Mouse (Mus musculus) thymus, adult 18-20 months (tissue): ENCODE results near the gene Pnpla6.

Experiments used
- DNase-seq, 2 experiments: peaks; one replicate each; pipeline ENCODE4 v3.0.0; 2022; ENCODE audit warnings: mixed read lengths in 2 of 2

The Pnpla6 gene

DNA sequence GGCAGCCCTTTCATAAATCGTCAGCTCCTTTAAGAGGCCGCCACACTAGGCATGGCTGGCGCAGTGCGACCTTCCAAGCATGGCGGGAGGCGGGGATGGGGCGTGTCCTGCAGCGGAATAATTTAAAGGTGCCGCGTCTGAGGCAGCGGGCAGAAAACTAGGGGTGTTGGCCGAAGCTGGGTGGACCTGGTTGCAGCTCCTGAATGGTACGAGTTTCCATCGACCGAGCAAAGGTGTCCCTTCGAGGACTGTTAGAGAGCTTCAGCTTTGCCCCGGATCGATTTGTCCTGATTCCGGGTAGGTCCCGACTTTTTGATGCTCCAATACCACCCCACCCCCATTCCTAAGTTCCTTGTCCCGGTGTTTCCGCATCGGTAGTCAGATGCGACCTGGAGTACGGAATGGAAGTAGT lies at the start of gene Pnpla6:
Gene Pnpla6 (plus strand): TSS at position 125 of the 412 bp plus-strand sequence.
- DNase-seq: peak; percentile 72 to 81

DNA sequence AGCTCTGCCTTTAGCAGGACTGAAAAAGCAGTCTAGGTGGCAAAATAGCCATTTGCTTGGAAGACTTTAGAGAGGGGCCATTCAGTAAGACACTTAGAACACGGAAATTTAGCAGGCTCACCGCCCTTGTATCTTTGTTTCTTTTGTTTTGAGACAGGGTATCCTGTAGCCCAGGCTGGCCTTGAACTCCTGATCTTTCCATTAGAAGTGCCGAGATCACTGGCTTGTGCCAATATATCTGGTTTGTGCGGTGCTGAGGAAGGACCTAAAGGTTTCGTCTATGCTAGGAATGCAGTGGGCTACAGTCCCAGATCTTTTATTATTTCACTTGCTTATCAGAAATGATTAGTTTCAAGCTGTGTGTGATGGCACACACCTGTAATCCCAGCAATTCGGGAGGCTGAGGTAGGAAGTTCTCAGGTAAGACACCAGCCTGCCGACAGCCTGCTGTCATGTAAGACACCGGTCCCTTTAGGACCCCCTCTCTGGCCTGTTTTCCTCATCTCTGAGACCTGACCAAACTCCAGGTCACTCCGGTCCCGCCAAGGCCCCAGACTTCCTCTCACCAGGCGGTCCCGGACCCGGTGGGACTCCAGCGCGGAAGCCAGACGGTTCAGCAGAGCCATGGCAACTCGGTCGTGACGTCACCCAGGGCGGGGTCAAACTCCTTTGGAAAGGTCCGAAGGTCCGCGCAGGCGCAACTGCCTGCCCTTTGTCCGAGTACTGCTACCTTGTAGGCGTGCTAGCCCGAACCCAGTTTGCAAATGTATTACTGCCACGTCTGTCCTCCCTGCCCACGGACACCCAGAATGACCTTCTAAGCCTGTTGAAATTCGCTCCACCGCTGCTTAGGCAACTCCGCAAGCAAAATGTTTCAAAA lies 47.9 kb upstream of the Pnpla6 start, which contains the start of gene Pex11g:
Gene Pex11g (minus strand): TSS at position 675 of the 880 bp plus-strand sequence.
- DNase-seq: peak; percentile 83 to 88

DNA sequence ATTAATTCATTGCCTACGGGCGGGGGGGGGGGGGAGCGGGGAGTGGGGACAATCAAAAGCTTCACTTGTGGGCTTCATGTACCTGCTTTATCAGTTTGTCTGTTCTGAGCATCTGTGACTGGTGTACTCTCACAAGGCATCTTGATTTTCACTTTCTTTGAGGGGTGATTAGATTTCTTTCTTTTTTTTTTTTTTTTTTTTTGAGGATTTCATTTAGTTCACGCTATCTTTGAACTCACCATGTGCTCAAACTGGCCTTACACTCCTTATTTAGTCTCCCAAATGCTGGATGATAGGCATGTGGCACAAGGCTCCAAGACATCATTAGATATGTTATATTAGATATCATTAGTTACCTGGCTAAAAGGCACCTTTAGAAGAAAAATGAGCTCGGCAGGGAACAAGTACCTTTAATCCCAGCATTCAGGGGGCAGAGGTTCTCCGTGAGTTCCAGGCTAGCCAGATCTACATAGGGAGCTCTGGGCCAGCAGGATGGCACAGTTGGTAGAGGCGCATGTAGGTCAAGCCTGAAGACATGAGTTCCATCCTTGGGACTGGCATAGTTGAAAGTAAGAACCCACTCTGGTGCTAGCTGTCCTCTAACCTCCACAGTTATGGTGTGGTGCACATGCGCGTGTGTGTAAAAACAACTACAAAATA lies 47.2 kb upstream of the Pnpla6 start:
- no peak for DNase-seq

DNA sequence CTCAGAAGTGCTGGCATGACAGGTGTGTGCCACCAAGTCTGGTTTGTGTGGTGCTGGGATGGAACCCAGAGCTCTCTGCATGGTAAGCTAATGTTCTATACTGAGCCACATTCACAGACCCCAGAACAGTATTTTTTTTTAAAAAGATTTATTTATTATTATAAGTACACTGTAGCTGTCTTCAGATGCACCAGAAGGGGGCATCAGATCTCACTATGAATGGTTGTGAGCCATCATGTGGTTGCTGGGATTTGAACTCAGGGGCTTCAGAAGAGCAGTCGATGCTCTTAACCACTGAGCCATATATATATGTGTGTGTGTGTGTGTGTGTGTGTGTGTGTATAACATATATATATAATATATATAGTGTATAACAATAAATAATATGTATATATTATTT lies 46.3 kb upstream of the Pnpla6 start:
- no peak for DNase-seq

DNA sequence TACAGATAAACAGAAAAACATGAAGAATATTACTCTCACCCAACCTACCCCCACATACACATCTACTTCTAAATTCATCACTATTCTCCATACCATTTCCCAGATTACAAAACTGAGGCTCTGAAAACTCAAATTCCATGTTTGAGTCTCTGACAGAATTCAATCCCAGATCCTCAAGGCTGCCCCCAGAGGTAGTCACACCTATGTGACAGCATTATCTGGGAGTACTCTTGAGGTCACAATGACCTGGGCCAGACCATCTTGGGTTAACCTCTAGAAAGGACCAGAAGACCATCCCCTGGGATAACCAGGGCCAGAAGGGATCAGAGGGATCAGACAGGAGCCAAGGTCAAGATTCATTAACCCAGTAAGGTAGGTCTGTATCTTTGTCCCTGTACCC lies 44.6 kb upstream of the Pnpla6 start, which contains the start of gene Tex45:
Gene Tex45 (plus strand): TSS at position 301 of the 400 bp plus-strand sequence.
- no peak for DNase-seq

DNA sequence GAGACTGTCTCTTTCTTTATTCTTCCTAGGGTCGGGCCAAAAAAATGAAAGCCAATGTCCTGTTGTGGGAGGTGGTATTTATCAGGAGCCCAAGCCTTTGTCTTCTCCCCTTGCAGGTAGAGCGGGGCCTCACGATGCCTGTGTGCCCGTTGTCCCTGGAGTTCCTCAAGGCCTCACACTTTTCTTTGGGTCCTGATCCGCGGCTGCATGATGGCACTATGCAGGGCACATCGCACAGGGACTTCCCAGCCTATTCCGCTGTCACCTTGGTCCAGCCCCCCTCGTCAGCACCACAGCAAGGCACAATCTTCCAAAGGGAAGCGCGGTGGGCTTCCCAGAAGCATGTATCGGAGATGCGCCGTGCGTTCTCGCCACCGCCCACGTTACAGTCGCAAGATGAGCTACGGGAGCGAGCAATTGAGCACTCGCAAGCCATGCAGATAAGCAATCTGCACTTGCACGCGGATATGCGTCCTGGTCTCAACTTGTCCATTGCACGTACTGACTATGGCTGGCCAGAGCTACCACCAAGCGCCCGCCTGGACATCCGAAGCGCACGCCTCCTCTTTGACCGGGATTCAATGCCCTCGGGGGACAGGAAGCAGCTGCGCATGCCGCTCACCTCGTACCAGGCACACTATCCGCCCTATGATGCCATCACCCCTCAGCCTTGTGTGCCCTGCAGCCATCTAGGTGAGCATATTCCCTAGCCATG lies 39.3 kb upstream of the Pnpla6 start:
- DNase-seq: no peak

DNA sequence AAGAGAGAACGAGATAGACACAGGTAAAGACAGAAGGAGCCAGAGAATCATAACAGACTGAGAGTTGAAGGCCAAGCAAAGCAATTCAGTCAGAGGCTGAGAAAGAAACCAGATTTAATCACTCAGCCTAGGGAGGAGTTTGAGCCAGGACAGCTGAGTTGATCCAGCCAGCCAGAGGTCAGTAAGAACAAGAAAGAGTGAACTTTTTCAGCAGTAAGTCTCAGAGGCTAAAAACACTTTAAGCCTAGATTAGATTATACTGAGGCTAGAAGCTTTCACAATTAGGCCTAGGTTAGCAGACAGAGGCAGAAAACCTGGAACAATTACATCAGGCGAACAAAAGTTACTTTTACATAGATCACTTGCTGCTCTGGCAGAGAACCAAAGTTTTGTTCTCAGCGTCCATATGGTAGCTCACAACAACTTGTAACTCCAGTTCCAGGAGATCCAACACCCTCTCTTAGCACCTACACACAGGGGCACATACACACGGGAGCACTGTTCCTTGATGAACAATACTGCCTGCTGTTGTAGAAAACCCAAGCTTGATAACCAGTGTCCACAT lies 34.9 kb upstream of the Pnpla6 start:
- no peak for DNase-seq

DNA sequence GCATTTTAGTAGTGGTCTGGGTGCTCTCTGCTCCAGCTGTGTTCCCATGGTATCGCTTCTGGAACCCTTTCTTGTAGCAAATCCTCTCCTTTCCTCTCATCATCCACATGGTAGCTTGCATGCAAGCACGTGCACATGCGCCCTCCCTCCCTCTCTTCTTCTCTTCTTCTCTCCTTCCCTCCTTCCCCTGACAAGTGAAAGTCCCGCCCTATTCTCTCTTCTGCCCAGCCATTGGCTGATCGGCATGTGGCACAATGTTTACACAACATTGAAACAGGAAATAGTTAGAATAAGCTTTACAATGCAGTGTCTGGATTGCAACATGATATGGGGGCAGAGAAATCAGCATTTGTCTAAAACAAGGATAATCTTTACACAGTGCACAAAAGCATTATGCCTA lies 33.6 kb upstream of the Pnpla6 start:
- DNase-seq: no peak

DNA sequence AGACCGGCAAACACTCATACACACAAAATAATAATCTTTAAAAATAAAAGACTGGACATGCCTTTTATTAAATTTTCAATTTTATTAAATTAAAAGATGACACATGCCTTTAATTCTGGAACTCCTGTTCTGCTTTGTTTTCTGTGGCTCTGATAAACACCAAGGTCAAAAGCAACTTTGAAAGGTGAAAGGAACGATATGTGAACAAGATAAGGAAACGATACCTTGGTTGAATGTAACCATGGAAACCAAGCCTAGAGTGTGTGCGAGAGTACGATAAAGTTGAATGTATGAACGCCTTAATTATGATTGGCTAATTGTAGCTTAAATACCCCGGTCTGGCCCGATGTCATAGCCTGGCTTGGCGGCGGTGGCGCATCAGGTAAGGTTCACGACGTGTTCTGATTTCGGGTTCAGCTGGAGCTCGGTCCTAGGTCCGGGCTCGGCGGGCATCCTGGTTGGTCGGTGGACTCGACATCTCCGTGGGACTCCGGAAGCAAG lies 32.9 kb upstream of the Pnpla6 start:
- no peak for DNase-seq

DNA sequence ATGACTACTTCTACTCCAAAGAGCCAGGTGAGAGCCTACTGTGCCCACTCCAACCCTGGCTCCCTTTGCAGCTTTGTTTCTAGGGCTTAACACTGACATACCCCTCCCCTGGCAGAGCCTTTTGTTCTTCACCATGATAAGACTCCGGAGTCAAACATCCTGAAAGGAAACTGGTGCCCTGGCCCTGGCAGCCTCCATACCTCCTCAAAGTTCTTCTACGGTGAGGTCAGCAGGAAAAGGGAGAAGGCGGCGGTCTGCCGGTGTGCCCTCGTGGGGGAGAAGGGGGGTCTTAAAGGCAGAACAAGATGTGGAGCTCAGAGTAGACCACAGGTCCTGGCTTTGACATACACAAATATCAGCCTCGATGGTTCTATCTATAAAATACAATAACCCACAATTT lies 31.6 kb upstream of the Pnpla6 start:
- DNase-seq: no peak

DNA sequence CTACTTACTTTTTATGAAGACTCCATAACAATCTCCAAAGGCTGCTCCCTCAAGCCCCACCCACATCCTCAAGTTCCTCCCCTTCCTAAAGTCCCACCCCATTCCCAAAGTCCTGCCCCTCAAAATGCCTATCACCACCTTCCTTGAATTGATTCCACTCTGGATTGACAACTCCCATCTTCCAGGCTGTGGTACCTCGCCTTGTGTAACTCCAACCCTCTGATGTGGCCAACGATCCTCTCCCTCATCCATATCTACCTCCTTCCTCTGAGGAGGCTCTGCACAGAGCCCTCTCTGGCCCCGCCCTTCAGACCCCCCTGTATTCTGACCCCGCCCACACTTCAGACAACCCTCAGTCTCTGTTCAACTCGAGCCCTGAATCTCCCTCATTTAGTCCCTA lies 30.0 kb upstream of the Pnpla6 start:
- DNase-seq: no peak

DNA sequence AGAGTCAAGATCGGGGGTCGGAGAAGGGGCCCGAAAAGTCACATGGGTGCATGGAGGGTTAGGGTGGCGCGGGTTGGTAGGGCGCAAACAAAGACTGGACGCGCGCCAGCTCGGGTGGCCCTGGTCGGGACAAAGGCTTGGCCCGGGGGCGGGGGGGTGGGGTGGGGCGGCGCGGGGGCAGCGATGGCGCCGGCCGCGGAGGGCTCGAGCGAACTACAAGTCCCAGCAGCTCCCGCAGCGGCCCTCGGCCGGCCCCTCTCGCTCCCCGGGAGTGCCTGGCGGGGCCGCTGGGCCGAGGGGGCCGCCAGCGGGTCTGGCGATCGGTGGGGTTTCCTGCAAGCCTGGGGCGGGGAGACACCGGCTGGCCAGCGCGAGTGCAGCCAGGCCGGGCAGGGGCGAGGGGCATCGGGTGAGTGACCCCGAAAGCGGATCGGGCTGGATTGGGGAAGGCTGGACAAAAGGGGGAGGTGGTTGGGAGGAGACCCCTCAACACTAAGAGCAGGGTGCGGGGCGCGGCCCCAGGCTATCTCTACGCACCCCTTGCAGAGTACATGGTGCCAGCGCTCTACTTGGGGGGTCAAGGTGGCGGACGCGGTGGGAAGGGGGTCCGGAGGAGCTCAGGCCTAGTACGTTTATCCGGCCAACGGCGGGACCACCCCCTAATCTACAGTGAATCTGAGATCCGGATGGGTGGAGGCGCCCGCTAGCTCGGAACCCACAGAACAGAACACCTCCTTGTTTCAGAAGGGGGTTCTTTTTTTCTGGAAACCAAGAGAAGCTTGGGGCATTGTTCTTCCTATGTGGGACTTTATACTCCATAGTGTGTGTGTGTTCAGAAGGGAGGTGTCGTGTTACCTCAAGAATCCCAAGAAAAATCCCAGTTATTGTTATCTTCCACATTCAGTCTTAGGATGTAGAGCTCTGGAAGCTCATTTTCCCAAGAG lies 22.0 kb upstream of the Pnpla6 start, which contains the start of gene Zfp358:
Gene Zfp358 (plus strand): TSS at position 238 of the 944 bp plus-strand sequence.
- DNase-seq: peak; percentile 51 to 59

DNA sequence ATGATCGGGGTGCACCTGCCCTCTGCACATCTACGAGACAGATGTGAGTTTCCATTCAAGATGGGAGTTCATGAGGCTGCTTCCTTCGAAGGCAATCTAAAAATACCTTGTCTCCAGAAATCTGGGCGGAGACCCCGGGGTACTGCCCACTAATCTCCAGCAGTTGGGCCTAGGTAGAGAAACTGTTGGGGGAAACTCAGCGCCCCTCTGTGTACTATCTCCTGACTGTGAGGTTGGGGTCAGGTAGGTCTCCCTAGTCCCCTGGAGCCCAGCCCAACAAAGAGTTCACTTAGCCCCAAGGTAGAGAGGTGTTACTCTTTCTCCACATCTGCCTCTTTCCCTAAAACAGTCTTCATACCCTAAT lies 21.4 kb upstream of the Pnpla6 start:
- DNase-seq: no peak

DNA sequence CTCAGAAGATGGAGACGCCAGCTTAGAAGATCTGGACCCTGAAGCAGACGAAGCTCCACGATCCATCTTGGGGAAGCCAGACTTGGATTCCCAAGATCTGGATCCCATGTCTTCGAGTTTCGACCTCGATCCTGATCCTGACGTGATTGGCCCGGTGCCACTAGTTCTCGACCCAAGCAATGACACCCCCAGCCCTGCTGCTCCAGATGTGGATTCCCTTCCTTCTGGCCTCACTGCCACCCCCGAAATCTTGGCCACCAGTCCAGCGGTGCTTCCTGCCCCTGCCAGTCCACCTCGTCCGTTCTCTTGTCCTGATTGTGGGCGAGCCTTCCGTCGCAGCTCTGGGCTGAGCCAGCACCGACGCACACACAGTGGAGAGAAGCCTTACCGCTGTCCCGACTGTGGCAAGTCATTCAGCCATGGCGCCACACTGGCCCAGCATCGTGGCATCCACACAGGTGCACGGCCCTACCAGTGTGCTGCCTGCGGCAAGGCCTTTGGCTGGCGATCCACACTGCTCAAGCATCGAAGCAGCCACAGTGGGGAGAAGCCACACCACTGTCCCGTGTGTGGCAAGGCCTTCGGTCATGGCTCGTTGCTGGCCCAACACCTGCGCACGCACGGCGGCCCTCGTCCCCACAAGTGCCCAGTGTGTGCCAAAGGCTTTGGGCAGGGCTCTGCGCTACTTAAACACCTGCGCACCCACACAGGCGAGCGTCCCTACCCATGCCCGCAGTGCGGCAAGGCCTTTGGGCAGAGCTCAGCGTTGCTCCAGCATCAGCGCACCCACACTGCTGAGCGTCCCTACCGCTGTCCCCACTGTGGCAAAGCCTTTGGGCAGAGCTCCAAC lies 19.4 kb upstream of the Pnpla6 start:
- DNase-seq: no peak

DNA sequence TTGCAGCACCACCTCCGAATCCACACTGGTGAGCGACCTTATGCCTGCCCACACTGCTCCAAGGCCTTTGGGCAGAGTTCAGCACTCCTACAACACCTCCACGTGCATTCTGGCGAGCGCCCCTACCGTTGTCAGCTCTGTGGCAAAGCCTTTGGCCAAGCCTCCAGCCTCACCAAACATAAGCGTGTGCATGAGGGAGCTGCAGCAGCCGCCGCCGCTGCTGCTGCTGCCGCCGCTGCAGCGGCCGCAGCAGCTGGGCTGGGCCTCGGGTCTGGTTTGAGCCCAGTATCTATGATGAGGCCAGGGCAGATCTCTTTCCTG lies 18.8 kb upstream of the Pnpla6 start:
- no peak for DNase-seq

DNA sequence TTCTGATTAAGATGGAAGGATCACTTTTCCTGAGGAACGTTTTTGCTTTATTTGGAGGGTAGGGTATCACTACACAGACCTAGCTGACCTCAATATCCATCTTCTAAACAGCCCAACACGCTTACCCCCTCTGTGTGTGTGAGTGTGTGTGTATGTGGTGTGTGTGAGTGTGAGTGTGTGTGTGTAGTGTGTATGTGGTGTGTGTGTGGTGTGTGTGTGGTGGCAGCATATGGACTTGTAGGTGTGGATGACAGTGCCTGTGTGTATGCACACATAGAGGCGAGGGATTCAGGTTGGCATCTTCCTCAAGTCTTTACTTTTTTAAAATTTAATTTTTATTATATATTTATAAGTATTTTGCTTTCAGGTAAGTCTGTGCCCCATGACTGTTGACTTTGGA lies 16.6 kb upstream of the Pnpla6 start:
- DNase-seq: no peak

DNA sequence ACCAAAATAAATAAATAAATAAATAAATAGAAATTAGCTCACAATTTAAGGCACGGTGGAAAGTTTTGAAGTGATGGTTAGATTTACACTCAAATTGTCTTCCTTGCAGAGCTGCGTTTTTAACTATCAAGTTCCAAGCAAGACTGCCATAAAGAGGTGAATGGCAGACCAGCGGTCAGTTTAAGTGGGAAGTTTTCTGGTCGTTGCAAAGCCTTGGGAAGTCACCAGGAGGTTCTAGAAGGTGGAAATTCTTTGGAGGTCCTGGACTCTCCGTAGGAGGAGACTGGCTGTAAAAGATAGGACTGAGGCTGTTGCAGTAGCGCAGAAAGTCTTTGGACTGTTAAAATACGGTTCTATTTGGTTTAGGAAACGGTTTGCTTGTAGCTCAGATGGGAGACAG lies 15.4 kb upstream of the Pnpla6 start:
- no peak for DNase-seq

DNA sequence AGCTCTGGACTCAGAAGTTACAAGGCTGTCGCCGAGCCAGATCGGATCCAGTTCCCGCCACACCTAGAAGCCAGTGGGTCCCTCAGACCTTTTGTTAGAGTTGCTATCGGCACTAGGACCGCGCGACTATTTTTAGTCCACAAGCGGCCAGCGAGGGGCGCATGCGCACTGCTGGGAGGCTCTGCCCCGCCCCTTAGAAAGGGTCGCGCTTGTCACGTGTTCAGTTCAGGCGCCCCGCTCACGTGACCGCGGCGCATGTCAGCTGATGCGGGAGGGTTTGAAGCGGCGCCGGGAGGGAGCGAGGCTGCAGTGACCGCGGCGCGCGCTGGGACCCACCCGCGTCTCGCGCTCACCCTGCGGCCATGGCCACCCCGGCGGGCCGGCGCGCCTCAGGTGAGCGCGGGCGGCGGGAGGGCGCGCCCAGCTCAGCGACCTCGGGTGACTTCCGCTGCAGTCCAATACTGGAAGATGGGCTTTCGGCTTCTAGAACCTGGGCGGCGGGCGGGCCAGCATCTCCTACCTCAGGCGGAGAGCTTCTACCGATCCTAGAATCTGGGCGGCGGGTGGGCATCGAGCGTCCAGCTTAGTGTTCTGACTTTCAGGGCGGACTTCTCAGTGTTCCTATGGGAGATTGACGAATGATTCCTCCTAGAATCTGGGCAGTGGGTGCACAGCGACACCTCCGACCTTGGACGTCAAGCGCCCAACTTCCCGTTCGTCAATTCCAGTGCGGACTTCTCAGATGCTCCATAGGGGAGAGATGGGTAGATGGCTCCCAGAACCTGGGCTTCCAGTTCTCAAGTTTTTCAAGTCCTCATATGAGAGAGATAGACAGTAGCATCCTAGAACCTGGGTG lies 14.7 kb upstream of the Pnpla6 start, which contains the start of gene Mcoln1:
Gene Mcoln1 (plus strand): TSS at position 223 of the 856 bp plus-strand sequence.
- peak; percentile 96 to 97 for DNase-seq

DNA sequence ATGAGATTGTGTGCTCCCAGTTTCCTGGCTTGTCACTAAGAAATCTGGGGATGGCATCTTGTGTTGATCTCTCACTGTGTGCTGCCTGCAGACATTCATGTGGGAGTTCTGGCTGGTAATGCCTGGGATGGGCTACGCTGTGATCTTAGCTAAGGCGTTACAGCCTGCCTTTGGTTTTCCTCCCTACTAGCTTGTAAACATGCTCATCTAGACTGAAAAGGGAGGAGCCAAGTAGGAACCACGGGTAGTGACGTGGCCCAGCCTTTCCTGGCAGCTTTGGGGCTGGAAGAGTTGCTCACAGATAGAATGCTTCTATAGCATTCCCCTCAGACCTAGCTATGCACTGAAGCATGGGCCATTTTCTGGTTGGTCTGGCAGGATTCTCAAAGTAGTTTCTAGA lies 13.0 kb upstream of the Pnpla6 start:
- no peak for DNase-seq
